Mouse (Mus musculus) limb, embryonic 11.5 days (tissue): ENCODE measurements at regions not wholly inside any gene's neighbourhood (a gene's known extent, or its start where the extent isn't known, plus 50 kb on each side); places are given as distances from the start of the nearest gene placed in this dataset.

Source experiments
- ATAC-seq: fragments of 200-750 bp; cut with Nextera tagmentation; 2 replicates; pipeline ENCODE4 v1.8.0; 2017; ENCODE audit warnings: low read depth; ENCODE audit not compliant: insufficient number of reproducible peaks, low FRiP score, low TSS enrichment
- DNase-seq: peaks from one replicate; pipeline ENCODE4 v3.0.0-alpha.2; 2015; ENCODE audit warnings: low spot score
- H3K27ac ChIP-seq: fragments of 300-500 bp; sonication (generic); replicated peaks from 2 replicates; pipeline ENCODE4 v1.5.1; 2014; ENCODE audit warnings: low read depth, mild to moderate bottlenecking, low read length
- H3K27me3 ChIP-seq: fragments of 300-500 bp; sonication (generic); 2 replicates; pipeline ENCODE4 v1.6.1; 2014; ENCODE audit warnings: mild to moderate bottlenecking, low read length, mixed read lengths; ENCODE audit not compliant: control insufficient read depth, insufficient read depth
- H3K36me3 ChIP-seq: fragments of 300-500 bp; sonication (generic); 2 replicates; pipeline ENCODE4 v1.6.1; 2014; ENCODE audit warnings: mild to moderate bottlenecking, low read length, moderate library complexity, mixed read lengths; ENCODE audit not compliant: control insufficient read depth, insufficient read depth
- H3K4me1 ChIP-seq: fragments of 300-500 bp; sonication (generic); 2 replicates; pipeline ENCODE4 v1.6.1; 2014; ENCODE audit warnings: low read length, mixed read lengths; ENCODE audit not compliant: control insufficient read depth, insufficient read depth
- H3K4me2 ChIP-seq: fragments of 300-500 bp; sonication (generic); 2 replicates; pipeline ENCODE4 v1.6.1; 2014; ENCODE audit warnings: low read depth, mild to moderate bottlenecking, moderate library complexity; ENCODE audit not compliant: severe bottlenecking
- H3K4me3 ChIP-seq: fragments of 300-500 bp; sonication (generic); 2 replicates; pipeline ENCODE4 v1.5.1; 2014; ENCODE audit warnings: low read depth, low read length
- H3K9ac ChIP-seq: fragments of 300-500 bp; sonication (generic); 2 replicates; pipeline ENCODE4 v1.6.1; 2014; ENCODE audit warnings: mild to moderate bottlenecking, low read length
- H3K9me3 ChIP-seq: fragments of 300-500 bp; sonication (generic); 2 replicates; pipeline ENCODE4 v1.6.1; 2016; ENCODE audit warnings: low read length; ENCODE audit not compliant: control insufficient read depth
- WGBS: fragments of 180-500 bp; shearing (Covaris S2); extraction: QIAGEN DNeasy Blood & Tissue Kit; methylation state at CpG from one replicate; pipeline ENCODE4 v1.1.7; 2014; 5-methylcytosine and 5-hydroxymethylcytosine counted together

GRCm38 (mm10) chr15:25509584-25509983, 96.0 kb upstream of the Basp1 start:
- no peak for DNase-seq
- Histone ChIP-seq H3K9me3 (no peaks in the 10 kb centered on the region), H3K36me3 (no peaks in the 10 kb centered on the region), H3K27me3 (no peaks in the 10 kb centered on the region), H3K4me3 (no peak overlapping the region), H3K9ac (no peak overlapping the region), H3K4me1 (no peaks in the 10 kb centered on the region; the same call in 1 of the 2 replicates), H3K4me2 (no peak overlapping the region), H3K27ac (no peak overlapping the region)
- no peak for ATAC-seq
- WGBS, result 80% methylated on average over 8 of the region's 8 CpGs

DNA sequence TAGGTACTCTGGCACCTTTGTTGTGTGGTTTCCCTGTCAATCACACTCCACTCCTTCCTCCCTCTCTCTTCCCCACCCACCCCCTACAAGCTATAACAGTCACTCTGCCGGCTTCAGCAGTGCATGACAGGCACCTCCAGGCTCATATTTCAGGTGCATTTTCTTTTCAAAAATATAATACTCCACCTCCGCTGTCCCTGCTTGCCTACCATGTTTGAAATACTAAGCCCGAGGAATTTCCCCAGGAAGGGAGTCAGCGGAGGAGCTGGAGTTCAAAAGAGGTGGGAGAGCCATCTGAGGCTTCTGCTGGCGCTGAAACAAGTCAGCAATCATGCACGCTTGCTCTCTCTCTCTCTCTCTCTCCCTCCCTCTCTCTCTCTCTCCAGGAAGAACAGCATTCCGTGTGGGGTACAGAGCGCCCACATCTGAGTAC, 96.5 kb upstream of the Basp1 start:
- no peak for ATAC-seq
- Histone ChIP-seq H3K9me3 (no peaks in the 10 kb centered on the region), H3K4me3 (no peak overlapping the region), H3K36me3 (no peaks in the 10 kb centered on the region), H3K4me2 (0 out of 2 replicates have a peak overlapping the region, but pooled peaks have one; percentile 5), H3K4me1 (no peaks in the 10 kb centered on the region; the same call in 1 of the 2 replicates), H3K9ac (no peak overlapping the region), H3K27me3 (no peaks in the 10 kb centered on the region), H3K27ac (no peak overlapping the region)
- 37% methylated on average over 8 of the region's 8 CpGs for WGBS
- no peak for DNase-seq

- 74% methylated on average over 15 of the region's 15 CpGs for WGBS
- no peaks in the 10 kb centered on the region for H3K9me3 ChIP-seq
- no peak overlapping the region for H3K9ac ChIP-seq
- H3K27me3 ChIP-seq, result no peaks in the 10 kb centered on the region
- H3K4me3 ChIP-seq, result no peak overlapping the region
- DNase-seq (no peak), ATAC-seq (peak; percentile 51; the same call in 1 of the 2 replicates)
- H3K36me3 ChIP-seq, result no peaks in the 10 kb centered on the region
- H3K27ac ChIP-seq, result no peak overlapping the region
- H3K4me2 ChIP-seq, result no peak overlapping the region
- H3K4me1 ChIP-seq, result no peaks in the 10 kb centered on the region
Observed at GRCm38 (mm10) chr15:25518025-25518928, 104.0 kb upstream of the Myo10 start.

- 90% methylated on average over 4 of the region's 4 CpGs for WGBS
- no peak overlapping the region for H3K9ac ChIP-seq
Observed at GRCm38 (mm10) chr15:25524189-25524588, 98.1 kb upstream of the Myo10 start.

GRCm38 (mm10) chr15:25525337-25525736, 97.0 kb upstream of the Myo10 start:
- DNase-seq (no peak), ATAC-seq (no peak)
- WGBS, result 80% methylated on average over 7 of the region's 7 CpGs
- Histone ChIP-seq H3K4me3 (no peak overlapping the region), H3K9me3 (no peaks in the 10 kb centered on the region), H3K4me1 (no peaks in the 10 kb centered on the region), H3K27me3 (no peaks in the 10 kb centered on the region), H3K27ac (no peak overlapping the region), H3K36me3 (no peaks in the 10 kb centered on the region), H3K4me2 (no peak overlapping the region), H3K9ac (no peak overlapping the region)

More at GRCm38 (mm10) chr15:25524189-25524588, 98.1 kb upstream of the Myo10 start:
- H3K4me1 ChIP-seq, result no peaks in the 10 kb centered on the region
- no peaks in the 10 kb centered on the region for H3K9me3 ChIP-seq
- DNase-seq (no peak), ATAC-seq (no peak)
- no peak overlapping the region for H3K27ac ChIP-seq
- H3K4me3 ChIP-seq, result no peak overlapping the region
- no peak overlapping the region for H3K4me2 ChIP-seq
- no peaks in the 10 kb centered on the region for H3K36me3 ChIP-seq
- H3K27me3 ChIP-seq, result no peaks in the 10 kb centered on the region

GRCm38 (mm10) chr15:25536451-25537334, 85.6 kb upstream of the Myo10 start:
- Histone ChIP-seq H3K9ac (no peak overlapping the region), H3K4me2 (no peak overlapping the region), H3K9me3 (no peaks in the 10 kb centered on the region; the same call in 1 of the 2 replicates), H3K27ac (no peak overlapping the region), H3K27me3 (no peaks in the 10 kb centered on the region), H3K4me3 (no peak overlapping the region), H3K36me3 (no peaks in the 10 kb centered on the region), H3K4me1 (0 out of 2 replicates have a peak, but pooled peaks cover 2% of the 10 kb centered on the region)
- ATAC-seq, result no peak
- WGBS, result 86% methylated on average over 22 of the region's 22 CpGs
- no peak for DNase-seq

DNA sequence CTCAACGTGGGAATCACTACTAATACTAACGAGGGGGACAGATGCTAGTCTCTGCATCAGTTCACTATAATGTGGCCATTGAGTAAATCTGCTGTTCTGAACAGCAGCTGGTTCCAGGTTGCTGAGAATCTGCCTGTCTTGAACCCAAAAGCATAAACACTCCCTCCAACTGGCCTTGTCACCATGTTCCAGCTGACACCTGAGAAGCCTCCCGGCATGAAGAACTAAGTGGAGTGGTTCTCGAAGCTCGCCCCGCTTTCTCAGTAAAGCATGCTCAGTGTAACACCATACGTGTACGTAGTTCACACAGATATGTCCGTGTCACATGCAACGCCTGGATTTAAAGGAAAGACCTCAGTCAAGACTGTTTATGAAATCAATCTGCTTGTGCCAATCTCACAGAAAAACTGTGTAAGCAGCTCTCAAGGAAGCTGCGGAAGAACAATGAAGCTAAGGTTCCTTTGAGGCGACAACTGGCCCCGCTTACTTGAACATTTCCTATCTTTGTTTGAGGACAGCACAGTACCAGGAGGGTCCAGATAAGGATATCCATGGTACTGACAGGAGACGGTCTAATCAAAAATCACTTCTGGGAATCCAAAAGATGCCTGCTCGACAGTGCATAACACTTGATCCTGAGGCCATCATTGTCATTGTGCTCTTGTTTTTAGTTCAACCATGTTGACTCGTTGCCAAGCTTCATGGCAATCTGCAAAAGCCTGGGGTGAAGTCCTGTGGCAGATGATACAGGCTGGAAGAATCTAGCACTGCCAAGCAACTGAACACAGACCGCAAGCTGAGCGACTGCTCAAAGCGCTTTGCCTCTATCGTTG, 82.8 kb upstream of the Myo10 start:
- 68% methylated on average over 20 of the region's 20 CpGs for WGBS
- ATAC-seq (no peak), DNase-seq (peak; percentile 24)
- H3K4me3 ChIP-seq, result no peak overlapping the region
- no peak overlapping the region for H3K4me2 ChIP-seq
- H3K27me3 ChIP-seq, result no peaks in the 10 kb centered on the region
- 0 out of 2 replicates have a peak, but pooled peaks cover 2% of the 10 kb centered on the region for H3K4me1 ChIP-seq
- no peaks in the 10 kb centered on the region; the same call in 1 of the 2 replicates for H3K9me3 ChIP-seq
- H3K27ac ChIP-seq, result no peak overlapping the region
- no peaks in the 10 kb centered on the region for H3K36me3 ChIP-seq
- no peak overlapping the region for H3K9ac ChIP-seq
